Mouse (Mus musculus): ENCODE results near the gene Slc34a1.

The Slc34a1 gene

GRCm38 (mm10) chr13:55444286-55444936, 46.4 kb downstream of the Slc34a1 start:
- peak; percentile 80 to 90 for DNase-seq (ENCODE audit: low spot score in 2 of 2)

GRCm38 (mm10) chr13:55444937-55445315, 46.9 kb downstream of the Slc34a1 start, which contains the start of gene Grk6:
TSS of gene Grk6 (plus strand) at chr13:55445072.
- DNase-seq (ENCODE audit: low spot score in 2 of 2): peak; percentile 99

- DNase-seq (ENCODE audit: low spot score in 2 of 2): no peak
These were observed 47.5 kb downstream of the Slc34a1 start for GRCm38 (mm10) chr13:55445361-55446091.

GRCm38 (mm10) chr13:55446483-55447105, 48.6 kb downstream of the Slc34a1 start:
- peak in 1 of 2 experiments; percentile 59 for DNase-seq (ENCODE audit: low spot score in 2 of 2)

GRCm38 (mm10) chr13:55447543-55447943, 49.6 kb downstream of the Slc34a1 start:
- peak; percentile 72 to 82 for DNase-seq (ENCODE audit: low spot score in 2 of 2)

- no peak for DNase-seq (ENCODE audit: low spot score in 2 of 2)
These were observed 50.1 kb downstream of the Slc34a1 start for GRCm38 (mm10) chr13:55448131-55448530.

- DNase-seq (ENCODE audit: low spot score in 2 of 2): peak in 1 of 2 experiments; percentile 70
These were observed 51.2 kb downstream of the Slc34a1 start for GRCm38 (mm10) chr13:55449205-55449604.

GRCm38 (mm10) chr13:55449679-55450441, 51.9 kb downstream of the Slc34a1 start:
- DNase-seq (ENCODE audit: low spot score in 2 of 2): peak; percentile 70 to 83

- DNase-seq (ENCODE audit: low spot score in 2 of 2): no peak
These were observed 52.6 kb downstream of the Slc34a1 start for GRCm38 (mm10) chr13:55450511-55450980.

GRCm38 (mm10) chr13:55451296-55451695, 53.3 kb downstream of the Slc34a1 start:
- DNase-seq (ENCODE audit: low spot score in 2 of 2): no peak

- no peak for DNase-seq (ENCODE audit: low spot score in 2 of 2)
These were observed 54.0 kb downstream of the Slc34a1 start for GRCm38 (mm10) chr13:55451785-55452549.

GRCm38 (mm10) chr13:55462965-55463364, 65.0 kb downstream of the Slc34a1 start:
- no peak for DNase-seq (ENCODE audit: low spot score in 2 of 2)

GRCm38 (mm10) chr13:55463399-55464026, 65.5 kb downstream of the Slc34a1 start:
- peak in 1 of 2 experiments; percentile 69 for DNase-seq (ENCODE audit: low spot score in 2 of 2)

GRCm38 (mm10) chr13:55464027-55464884, 66.3 kb downstream of the Slc34a1 start, which contains the start of gene Prr7:
TSS of gene Prr7 (plus strand) at chr13:55464267.
- DNase-seq (ENCODE audit: low spot score in 2 of 2): peak; percentile 41 to 80

GRCm38 (mm10) chr13:55465184-55465583, 67.2 kb downstream of the Slc34a1 start:
- peak in 1 of 2 experiments; percentile 65 for DNase-seq (ENCODE audit: low spot score in 2 of 2)
